Comparison of ENCODE assay signal across 22 mouse cellular contexts in genomic region chr4:57574646-57575045, GRCm38 (mm10). TPM values are rescaled to one million over a fixed set of nuclear protein-coding genes. Genes with fewer than 3 reads are reported as not detected.
DNase-seq lines count a peak whose midpoint lies in the region; ATAC-seq lines count a peak whose summit lies in the region.
"Had no signal": no experiment of that assay in that cellular context is flagged by ENCODE, and none has a peak within 500 bp of the region (broad histone marks: within the 10 kb centered on the region; RNA-seq: fewer than 3 reads in every experiment).

No protein-coding gene starts in this region.

- H3K27me3 ChIP-seq in intestine, embryonic 16.5 days (replicated peaks; ENCODE audit: control insufficient read depth, insufficient read depth, low read length) = no peaks in the 10 kb centered on the region
- no peaks in the 10 kb centered on the region for H3K27me3 ChIP-seq in intestine, embryonic 15.5 days (replicated peaks)
- H3K27me3 ChIP-seq in kidney, embryonic 14.5 days (ENCODE audit: control insufficient read depth, insufficient read depth, low read length) = no peaks in the 10 kb centered on the region
- H3K27me3 ChIP-seq: CH12.LX; forebrain, embryonic 15.5 days; stomach, embryonic 15.5 days had no signal

- no peak overlapping the region for H3K4me2 ChIP-seq in intestine, embryonic 16.5 days (ENCODE audit: low read depth, low read length)
- H3K4me2 ChIP-seq in intestine, embryonic 15.5 days (replicated peaks) = no peak overlapping the region
- no peak overlapping the region for H3K4me2 ChIP-seq in kidney, embryonic 14.5 days (replicated peaks; ENCODE audit: low read depth, low read length)
- H3K4me2 ChIP-seq: forebrain, embryonic 15.5 days; stomach, embryonic 15.5 days had no signal

- no peak overlapping the region for H3K4me3 ChIP-seq in intestine, embryonic 16.5 days (ENCODE audit: low read length)
- no peak overlapping the region for H3K4me3 ChIP-seq in intestine, embryonic 15.5 days (replicated peaks)
- H3K4me3 ChIP-seq in brown adipose tissue, adult 24 weeks (ENCODE audit: insufficient read depth, low read depth, low read length) = no peak overlapping the region
- no peak overlapping the region for H3K4me3 ChIP-seq in kidney, embryonic 14.5 days (ENCODE audit: low read length)
- H3K4me3 ChIP-seq: embryonic facial prominence, embryonic 10.5 days; forebrain, embryonic 15.5 days; megakaryocyte, embryonic 14.5 days; stomach, embryonic 15.5 days had no signal

- no peaks in the 10 kb centered on the region for H3K36me3 ChIP-seq in intestine, embryonic 16.5 days (ENCODE audit: control insufficient read depth, insufficient read depth, low read length)
- H3K36me3 ChIP-seq in intestine, embryonic 15.5 days = no peaks in the 10 kb centered on the region
- no peaks in the 10 kb centered on the region for H3K36me3 ChIP-seq in kidney, embryonic 14.5 days (ENCODE audit: control insufficient read depth, insufficient read depth, low read length)
- H3K36me3 ChIP-seq: embryonic facial prominence, embryonic 10.5 days; forebrain, embryonic 15.5 days; stomach, embryonic 15.5 days had no signal

- no peaks in the 10 kb centered on the region for H3K9me3 ChIP-seq in intestine, embryonic 16.5 days (ENCODE audit: control insufficient read depth, low read length)
- H3K9me3 ChIP-seq in intestine, embryonic 15.5 days = no peaks in the 10 kb centered on the region
- no peaks in the 10 kb centered on the region for H3K9me3 ChIP-seq in kidney, embryonic 14.5 days (ENCODE audit: control insufficient read depth, low read length)
- H3K9me3 ChIP-seq: embryonic facial prominence, embryonic 10.5 days; forebrain, embryonic 15.5 days; megakaryocyte, embryonic 14.5 days; stomach, embryonic 15.5 days had no signal

- 49% methylated on average over 6 of the region's 6 CpGs for WGBS in intestine, embryonic 16.5 days
- WGBS in intestine, embryonic 15.5 days = 63% methylated on average over 6 of the region's 6 CpGs
- WGBS in kidney, embryonic 14.5 days = 64% methylated on average over 6 of the region's 6 CpGs

- peaks cover 7% of the 10 kb centered on the region; the same call in 1 of the 2 replicates for H3K4me1 ChIP-seq in intestine, embryonic 16.5 days (ENCODE audit: control insufficient read depth, insufficient read depth, low read length)
- H3K4me1 ChIP-seq in intestine, embryonic 15.5 days (replicated peaks) = 0 out of 2 replicates have a peak, but pooled peaks cover 3% of the 10 kb centered on the region
- H3K4me1 ChIP-seq in brown adipose tissue, adult 24 weeks (ENCODE audit: control insufficient read depth, insufficient read depth, insufficient read length, low read length) = peaks cover 25% of the 10 kb centered on the region
- no peaks in the 10 kb centered on the region for H3K4me1 ChIP-seq in kidney, embryonic 14.5 days (ENCODE audit: control insufficient read depth, insufficient read depth, low read length)
- H3K4me1 ChIP-seq: forebrain, embryonic 15.5 days; megakaryocyte, embryonic 14.5 days; stomach, embryonic 15.5 days had no signal

- ATAC-seq in intestine, embryonic 16.5 days = no peak
- no peak for ATAC-seq in intestine, embryonic 15.5 days
- no peak for ATAC-seq in kidney, embryonic 14.5 days (ENCODE audit: low FRiP score, low TSS enrichment)
- ATAC-seq: forebrain, embryonic 15.5 days; inflammation-experienced regulatory T-cells, adult 6 months; liver, postnatal 0 days; midbrain, embryonic 16.5 days had no signal

- no peak overlapping the region for H3K9ac ChIP-seq in intestine, embryonic 16.5 days (ENCODE audit: low read depth, low read length)
- H3K9ac ChIP-seq in intestine, embryonic 15.5 days = no peak overlapping the region
- H3K9ac ChIP-seq in kidney, embryonic 14.5 days (ENCODE audit: low read depth, low read length) = no peak overlapping the region
- H3K9ac ChIP-seq: forebrain, embryonic 15.5 days; liver, postnatal 0 days; stomach, embryonic 15.5 days had no signal

- H3K27ac ChIP-seq in intestine, embryonic 16.5 days (ENCODE audit: low read length) = peak overlapping the region; percentile 26; the same call in 1 of the 2 replicates
- no peak overlapping the region for H3K27ac ChIP-seq in intestine, embryonic 15.5 days
- H3K27ac ChIP-seq in brown adipose tissue, adult 24 weeks (replicated peaks; ENCODE audit: low read depth, low read length) = peak overlapping the region; percentile 96
- H3K27ac ChIP-seq in kidney, embryonic 14.5 days (ENCODE audit: low read depth, low read length) = no peak overlapping the region
- H3K27ac ChIP-seq: forebrain, embryonic 15.5 days; kidney, postnatal 0 days; stomach, embryonic 15.5 days had no signal

- DNase-seq in heart, adult 18-20 months = peak; percentile 25 to 33
- no peak for DNase-seq in heart, adult 11 months
- peak; percentile 83 to 94 for DNase-seq in adrenal gland, adult (ENCODE audit: inconsistent age in 2 of 2, low spot score in 1 of 2)
- DNase-seq in right cerebral cortex, postnatal 10 days (ENCODE audit: low spot score in 2 of 2) = no peak
- DNase-seq: cerebellum, adult 11-12 months; cerebellum, postnatal 36 days; layer of hippocampus, postnatal 36 days; liver; liver, postnatal 0 days had no signal

RNA-seq across cellular contexts. Expression of gene Pakap, which starts 6.7 kb away (rescaled TPM):
- total RNA-seq in heart, adult 18-20 months (2021) = 10 to 100 TPM; 35.7 to 40.6 TPM
- 21.2 and 22.0 TPM in 2 replicates for polyA plus RNA-seq in intestine, embryonic 16.5 days (2015; fragmentation: Nextera tagmentation; extraction: Ambion mirVana)
- polyA plus RNA-seq in intestine, embryonic 15.5 days (2015; fragmentation: Nextera tagmentation; extraction: Ambion mirVana) = 22.8 and 25.9 TPM in 2 replicates
- 11.4 and 30.1 TPM in 2 replicates for polyA plus RNA-seq in brown adipose tissue, adult 24 weeks (2012; ENCODE audit: insufficient read depth, insufficient read length, missing spikeins)
- 5.7 and 18.7 TPM in 2 replicates for polyA plus RNA-seq in kidney, embryonic 14.5 days (2014; fragmentation: Nextera tagmentation; extraction: Ambion mirVana)
- total RNA-seq: hematopoietic stem cell, adult 5-6 weeks had no signal

Comparison
In these comparisons a context has a peak if more than half of its experiments do, and no peak if none do; other contexts are left out.
1. DNase-seq: peak in heart, adult 18-20 months (2 of 2) and adrenal gland, adult (2 of 2); none in heart, adult 11 months (single experiment) and right cerebral cortex, postnatal 10 days (0 of 2).
2. H3K27ac ChIP-seq: peak in intestine, embryonic 16.5 days (single experiment) and brown adipose tissue, adult 24 weeks (single experiment); none in intestine, embryonic 15.5 days (single experiment) and kidney, embryonic 14.5 days (single experiment).